Mouse (Mus musculus): Measurements from ENCODE around the gene Vmn1r184.
"Not testable (repeated sequence)": the region's sequence is repeated elsewhere in the genome, so short reads cannot be mapped to it uniquely, and the experiment has no call there.

- not testable (repeated sequence) for TF ChIP-seq POLR2A (IDR thresholded peaks at IDR 0.05; ENCODE audit: low read depth, low read length); CTCF (IDR thresholded peaks at IDR 0.05; ENCODE audit: extremely low read depth, insufficient read length, insufficient replicate concordance, low read depth, low read length)
Measured at GRCm38 (mm10) chr7:26311786-26312185, 51.7 kb downstream of the Vmn1r184 start.

Measured in small intestine, adult 2 months (tissue).